Mouse (Mus musculus): ENCODE results near the gene Sapcd1. TPM values are rescaled to one million over a fixed set of nuclear protein-coding genes. Genes with fewer than 3 reads are reported as not detected.
"Not testable (repeated sequence)": the region's sequence is repeated elsewhere in the genome, so short reads cannot be mapped to it uniquely, and the experiment has no call there.

Sapcd1 gene
- polyA plus RNA-seq, 1 experiment from 2014 or later, result 3.8 TPM

- Histone ChIP-seq H3K27ac (peak overlapping the region; percentile 94; the same call in 1 of the 2 replicates), H3K4me3 (peak overlapping the region; percentile 95), H3K4me2 (replicated peaks) (peak overlapping the region; percentile 97), H3K4me1 (peaks cover 29% of the 10 kb centered on the region), H3K9ac (peak overlapping the region; percentile 96), H3K36me3 (peaks cover 25% of the 10 kb centered on the region)
- H3K27me3 ChIP-seq (replicated peaks); ATAC-seq (ENCODE audit: low FRiP score, low read depth); H3K9me3 ChIP-seq: not testable (repeated sequence)
- 26% methylated on average over 29 of the region's 32 CpGs for WGBS
Measured at GRCm38 (mm10) chr17:34999871-35000716, 27.7 kb downstream of the Sapcd1 start.

- Histone ChIP-seq H3K9ac (no peak overlapping the region), H3K27ac (no peak overlapping the region), H3K4me2 (replicated peaks) (peak overlapping the region; percentile 97), H3K4me3 (no peak overlapping the region), H3K9me3 (no peaks in the 10 kb centered on the region), H3K4me1 (peaks cover 29% of the 10 kb centered on the region), H3K36me3 (peaks cover 13% of the 10 kb centered on the region; the same call in 1 of the 2 replicates), H3K27me3 (replicated peaks) (no peaks in the 10 kb centered on the region)
- ATAC-seq (ENCODE audit: low FRiP score, low read depth), result no peak
- 93% methylated on average over 15 of the region's 15 CpGs for WGBS
Measured at GRCm38 (mm10) chr17:34998526-34999430, 29.0 kb downstream of the Sapcd1 start.

DNA sequence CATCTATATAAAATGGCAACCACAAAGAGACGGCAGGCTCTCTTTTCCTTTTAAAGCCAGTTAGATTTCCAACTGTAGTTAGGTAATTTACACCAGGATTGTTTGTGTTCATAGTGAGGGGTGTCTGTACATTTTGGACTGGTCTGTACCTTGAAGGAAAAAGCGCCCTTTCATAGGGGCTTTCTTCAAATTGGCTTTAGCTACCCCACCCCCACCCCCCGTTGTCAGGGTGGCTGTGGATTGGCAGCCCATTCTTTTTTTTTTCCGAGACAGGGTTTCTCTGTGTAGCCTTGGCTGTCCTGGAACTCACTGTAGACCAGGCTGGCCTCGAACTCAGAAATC lies 30.7 kb downstream of the Sapcd1 start:
- Histone ChIP-seq H3K27ac (no peak overlapping the region), H3K9me3 (no peaks in the 10 kb centered on the region), H3K4me1 (peaks cover 16% of the 10 kb centered on the region), H3K4me2 (replicated peaks) (no peak overlapping the region), H3K9ac (no peak overlapping the region), H3K27me3 (replicated peaks) (no peaks in the 10 kb centered on the region), H3K4me3 (no peak overlapping the region), H3K36me3 (peaks cover 13% of the 10 kb centered on the region; the same call in 1 of the 2 replicates)
- 81% methylated on average over 5 of the region's 5 CpGs for WGBS
- ATAC-seq (ENCODE audit: low FRiP score, low read depth), result no peak

DNA sequence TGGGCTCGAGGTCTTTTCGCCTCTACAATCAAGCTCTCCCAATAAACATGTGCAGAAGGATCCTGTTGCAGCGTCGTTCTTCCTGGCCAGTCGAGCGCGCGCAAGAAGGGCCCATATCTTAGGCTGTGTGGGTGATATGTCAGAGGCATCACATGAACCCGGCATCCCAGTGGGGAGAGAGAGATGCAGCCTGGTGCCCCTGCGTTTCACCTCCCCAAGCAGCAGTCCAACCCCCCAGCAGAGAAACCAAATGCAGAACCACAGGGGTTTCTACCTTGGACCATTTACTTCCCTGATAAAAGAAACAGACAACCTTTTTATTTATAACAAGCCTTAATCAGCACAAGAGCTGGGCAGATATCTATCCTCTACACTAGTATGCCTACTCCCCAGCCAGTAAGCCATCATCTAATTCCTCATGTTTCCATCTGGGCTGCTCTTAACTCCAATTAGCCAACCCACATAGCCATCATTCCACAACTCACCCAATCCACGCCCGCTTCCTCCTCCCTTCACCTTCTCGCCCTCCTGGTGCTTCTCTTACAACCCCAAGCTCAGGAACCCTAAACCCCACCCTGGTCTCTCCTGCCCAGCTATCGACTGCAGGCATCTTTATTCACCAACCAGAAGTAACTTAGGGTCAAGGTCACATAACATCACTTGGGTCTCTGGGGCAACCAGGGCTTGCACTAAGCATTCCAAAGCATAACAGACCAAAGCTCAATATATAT lies 31.2 kb downstream of the Sapcd1 start:
- no peaks in the 10 kb centered on the region for H3K9me3 ChIP-seq
- peaks cover 13% of the 10 kb centered on the region; the same call in 1 of the 2 replicates for H3K36me3 ChIP-seq
- no peak overlapping the region for H3K27ac ChIP-seq
- 0 out of 2 replicates have a peak overlapping the region, but pooled peaks have one; percentile 1 for H3K4me2 ChIP-seq (replicated peaks)
- WGBS, result 90% methylated on average over 13 of the region's 14 CpGs
- H3K4me3 ChIP-seq, result no peak overlapping the region
- no peaks in the 10 kb centered on the region for H3K27me3 ChIP-seq (replicated peaks)
- H3K4me1 ChIP-seq, result peaks cover 10% of the 10 kb centered on the region
- no peak for ATAC-seq (ENCODE audit: low FRiP score, low read depth)
- H3K9ac ChIP-seq, result no peak overlapping the region

DNA sequence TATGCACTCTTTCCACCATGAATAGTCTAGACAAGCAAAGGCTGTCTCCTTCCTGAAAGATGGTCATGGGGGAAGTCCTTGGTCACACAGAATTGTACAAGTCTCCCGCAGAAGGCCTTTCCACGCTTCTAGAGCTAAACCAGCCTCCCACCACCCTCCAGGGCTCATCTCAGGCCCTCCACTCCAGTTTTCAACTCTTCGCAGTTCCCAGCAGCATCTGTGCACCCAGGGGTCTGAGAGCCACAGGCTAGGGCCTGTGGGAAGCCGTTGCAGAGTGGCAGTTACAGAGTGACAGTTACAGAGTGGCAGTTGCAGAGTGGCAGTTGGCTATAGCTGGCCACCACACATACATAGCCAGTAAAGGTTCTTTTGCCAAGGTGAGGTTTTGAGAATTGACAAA lies 31.9 kb downstream of the Sapcd1 start:
- not testable (repeated sequence) for ATAC-seq (ENCODE audit: low FRiP score, low read depth); H3K27me3 ChIP-seq (replicated peaks); H3K9ac ChIP-seq; H3K27ac ChIP-seq; H3K4me1 ChIP-seq; H3K4me3 ChIP-seq; H3K4me2 ChIP-seq (replicated peaks); H3K9me3 ChIP-seq
- peaks cover 16% of the 10 kb centered on the region; the same call in 1 of the 2 replicates for H3K36me3 ChIP-seq
- WGBS, result 97% methylated on average over 4 of the region's 4 CpGs

DNA sequence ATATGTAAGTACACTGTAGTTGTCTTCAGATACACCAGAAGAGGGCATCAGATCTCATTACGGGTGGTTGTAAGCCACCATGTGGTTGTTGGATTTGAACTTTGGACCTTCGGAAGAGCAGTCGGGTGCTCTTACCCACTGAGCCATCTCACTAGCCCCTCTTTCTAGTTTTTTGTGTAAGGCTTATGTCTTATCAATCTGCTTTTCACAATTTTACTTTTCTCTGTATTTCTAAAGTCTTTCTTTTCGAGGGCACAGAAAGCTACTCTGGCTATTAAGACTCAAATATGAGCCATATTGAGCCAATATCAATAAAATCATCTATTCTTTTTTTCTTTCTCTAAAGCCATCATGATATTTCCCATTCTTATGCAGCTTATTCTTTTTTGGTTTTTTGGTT lies 32.6 kb downstream of the Sapcd1 start:
- not testable (repeated sequence) for H3K27ac ChIP-seq; H3K9ac ChIP-seq; ATAC-seq (ENCODE audit: low FRiP score, low read depth); H3K9me3 ChIP-seq; H3K27me3 ChIP-seq (replicated peaks); H3K4me2 ChIP-seq (replicated peaks); H3K4me1 ChIP-seq; H3K4me3 ChIP-seq
- H3K36me3 ChIP-seq, result peaks cover 23% of the 10 kb centered on the region; the same call in 1 of the 2 replicates
- WGBS, result 93% methylated on average over 4 of the region's 4 CpGs

- H3K4me3 ChIP-seq, result no peak overlapping the region
- ATAC-seq (ENCODE audit: low FRiP score, low read depth), result no peak
- H3K4me1 ChIP-seq, result peaks cover 4% of the 10 kb centered on the region; the same call in 1 of the 2 replicates
- no peak overlapping the region for H3K9ac ChIP-seq
- no peak overlapping the region for H3K4me2 ChIP-seq (replicated peaks)
- H3K27me3 ChIP-seq (replicated peaks), result no peaks in the 10 kb centered on the region
- H3K9me3 ChIP-seq, result no peaks in the 10 kb centered on the region
- peaks cover 25% of the 10 kb centered on the region; the same call in 1 of the 2 replicates for H3K36me3 ChIP-seq
- H3K27ac ChIP-seq, result no peak overlapping the region
Measured at GRCm38 (mm10) chr17:34994751-34995150, 33.1 kb downstream of the Sapcd1 start.

- Histone ChIP-seq H3K27me3 (replicated peaks) (no peaks in the 10 kb centered on the region), H3K4me3 (no peak overlapping the region), H3K9ac (no peak overlapping the region), H3K4me2 (replicated peaks) (no peak overlapping the region), H3K4me1 (peaks cover 13% of the 10 kb centered on the region), H3K36me3 (peaks cover 21% of the 10 kb centered on the region), H3K27ac (no peak overlapping the region), H3K9me3 (no peaks in the 10 kb centered on the region)
- no peak for ATAC-seq (ENCODE audit: low FRiP score, low read depth)
- 86% methylated on average over 2 of the region's 2 CpGs for WGBS
Measured at GRCm38 (mm10) chr17:34984218-34984617, 43.6 kb downstream of the Sapcd1 start.

GRCm38 (mm10) chr17:34982328-34982727 lies 45.5 kb downstream of the Sapcd1 start:
- Histone ChIP-seq H3K36me3 (peaks cover 23% of the 10 kb centered on the region), H3K27ac (peak overlapping the region; percentile 87; the same call in 1 of the 2 replicates), H3K9me3 (no peaks in the 10 kb centered on the region), H3K9ac (peak overlapping the region; percentile 80), H3K4me2 (replicated peaks) (peak overlapping the region; percentile 73), H3K4me3 (peak overlapping the region; percentile 78), H3K4me1 (peaks cover 13% of the 10 kb centered on the region), H3K27me3 (replicated peaks) (no peaks in the 10 kb centered on the region)
- no peak; the same call in 1 of the 2 replicates for ATAC-seq (ENCODE audit: low FRiP score, low read depth)
- under 1% methylated on average over 15 of the region's 15 CpGs for WGBS

DNA sequence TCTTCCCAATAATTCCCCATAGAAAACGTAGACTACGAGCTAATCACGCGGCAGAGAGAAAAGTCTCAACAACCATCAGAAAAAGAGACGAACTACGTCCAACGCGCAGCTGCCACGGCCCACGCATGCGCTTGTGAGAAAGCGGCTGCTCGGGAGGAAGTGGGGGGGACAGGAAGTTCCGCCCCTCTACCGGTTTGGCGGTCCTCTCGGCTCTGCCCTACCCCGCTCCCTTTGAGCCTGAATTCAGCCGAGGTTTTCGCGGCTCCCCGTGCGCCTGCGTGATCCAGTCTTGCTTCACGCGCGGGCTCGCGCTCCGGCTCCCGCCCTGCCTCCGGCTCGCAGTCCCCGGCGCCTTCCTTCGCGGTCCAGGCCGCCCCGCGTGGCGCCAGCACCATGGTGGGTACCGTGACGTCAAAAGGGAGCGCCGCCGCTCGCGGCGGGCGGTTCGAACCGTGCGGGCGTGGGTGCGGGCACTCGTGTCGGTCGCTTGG lies 46.1 kb downstream of the Sapcd1 start, which contains the start of gene Lsm2:
Gene Lsm2 (plus strand): TSS at position 173 of the 491 bp plus-strand sequence.
- Histone ChIP-seq H3K9me3 (no peaks in the 10 kb centered on the region), H3K4me1 (peaks cover 13% of the 10 kb centered on the region), H3K4me3 (peak within 1 kb of the TSS; percentile 78), H3K9ac (peak within 1 kb of the TSS; percentile 80), H3K36me3 (peaks cover 23% of the 10 kb centered on the region), H3K4me2 (replicated peaks) (peak within 1 kb of the TSS; percentile 73), H3K27ac (peak within 1 kb of the TSS; percentile 87), H3K27me3 (replicated peaks) (no peaks in the 10 kb centered on the region)
- peak; percentile 90 for ATAC-seq (ENCODE audit: low FRiP score, low read depth)
- under 1% methylated on average over 58 of the region's 58 CpGs for WGBS

DNA sequence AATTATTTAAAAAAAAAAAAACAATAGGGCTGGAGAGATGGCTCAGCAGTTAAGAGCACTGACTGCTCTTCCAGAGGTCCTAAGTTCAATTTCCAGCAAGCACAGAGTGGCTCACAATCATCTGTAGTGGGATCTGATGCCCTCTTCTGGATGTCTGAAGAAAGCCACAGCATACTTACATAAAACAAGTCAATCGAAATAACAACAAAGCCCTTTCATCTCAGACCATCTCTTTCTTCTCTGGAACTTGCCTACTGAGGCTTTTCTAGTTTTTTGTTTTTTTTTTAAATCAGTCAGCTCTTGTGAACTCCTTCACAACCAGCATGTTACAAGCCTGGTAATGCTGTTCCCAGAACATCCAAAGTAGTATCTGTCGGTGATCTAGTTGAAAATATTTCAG lies 47.2 kb downstream of the Sapcd1 start:
- Histone ChIP-seq H3K27ac (no peak overlapping the region), H3K4me3 (peak overlapping the region; percentile 78), H3K4me1 (peaks cover 13% of the 10 kb centered on the region), H3K9me3 (no peaks in the 10 kb centered on the region), H3K36me3 (peaks cover 12% of the 10 kb centered on the region), H3K27me3 (replicated peaks) (no peaks in the 10 kb centered on the region), H3K9ac (peak overlapping the region; percentile 80; the same call in 1 of the 2 replicates), H3K4me2 (replicated peaks) (peak overlapping the region; percentile 73)
- 19% methylated on average over 2 of the region's 2 CpGs for WGBS
- no peak for ATAC-seq (ENCODE audit: low FRiP score, low read depth)

Measured in neural tube, embryonic 12.5 days (tissue).